In genomic region chr5:138193771-138194727, GRCm38 (mm10) we compare ENCODE assay signal across 7 mouse cellular contexts. TPM values are rescaled to one million over a fixed set of nuclear protein-coding genes. Genes with fewer than 3 reads are reported as not detected.
DNase-seq lines count a peak whose midpoint lies in the region; ATAC-seq lines count a peak whose summit lies in the region.

TSS of gene Mblac1 (plus strand) at chr5:138194314.

- WGBS in intestine, embryonic 14.5 days: 9% methylated on average over 54 of the region's 54 CpGs
- 9% methylated on average over 40 of the region's 54 CpGs for WGBS in midbrain, embryonic 11.5 days

- H3K9me3 ChIP-seq in intestine, embryonic 14.5 days (ENCODE audit: control insufficient read depth, low read length): no peaks in the 10 kb centered on the region
- no peaks in the 10 kb centered on the region for H3K9me3 ChIP-seq in midbrain, embryonic 11.5 days (ENCODE audit: control insufficient read depth, low read length)

- ATAC-seq in intestine, embryonic 14.5 days (replicated peaks; ENCODE audit: low FRiP score, low TSS enrichment, low read depth): peak; percentile 80
- ATAC-seq in midbrain, embryonic 11.5 days (ENCODE audit: low FRiP score): peak; percentile 86

- H3K9ac ChIP-seq in intestine, embryonic 14.5 days (ENCODE audit: low read length): peak within 1 kb of the TSS; percentile 83
- peak within 1 kb of the TSS; percentile 91 for H3K9ac ChIP-seq in midbrain, embryonic 11.5 days (ENCODE audit: low read length)

- peak within 1 kb of the TSS; percentile 82 for H3K27ac ChIP-seq in intestine, embryonic 14.5 days (ENCODE audit: low read depth)
- H3K27ac ChIP-seq in midbrain, embryonic 11.5 days (ENCODE audit: low read depth, low read length): peak within 1 kb of the TSS; percentile 57

- peaks cover 24% of the 10 kb centered on the region for H3K36me3 ChIP-seq in intestine, embryonic 14.5 days (ENCODE audit: control insufficient read depth, insufficient read depth, low read length)
- H3K36me3 ChIP-seq in midbrain, embryonic 11.5 days (ENCODE audit: control insufficient read depth, insufficient read depth, low read length): peaks cover 5% of the 10 kb centered on the region; the same call in 1 of the 2 replicates

- DNase-seq in adrenal gland, adult (ENCODE audit: inconsistent age in 2 of 2, low spot score in 1 of 2): peak; percentile 86 to 98
- peak; percentile 94 for DNase-seq in embryo, embryonic 10 days (ENCODE audit: low spot score)
- peak; percentile 77 for DNase-seq in gastrocnemius, postnatal 14 days
- DNase-seq in intestine, embryonic 14.5 days (ENCODE audit: low spot score): peak; percentile 94
- DNase-seq in left cerebral cortex, postnatal 36 days (ENCODE audit: low spot score in 2 of 2): peak; percentile 82 to 83
- DNase-seq in midbrain, embryonic 11.5 days (ENCODE audit: low spot score, missing footprints): peak; percentile 99
- DNase-seq in skeletal muscle tissue, adult 2 months (ENCODE audit: low read depth, low spot score): peak; percentile 83

- intact Hi-C loops in gastrocnemius, postnatal 14 days (cut with DNase I; ENCODE audit: low total_unique reads): no loop called here
- intact Hi-C loops in left cerebral cortex, postnatal 36 days (cut with DNase I): no loop called here

- peak within 1 kb of the TSS; percentile 76 for H3K4me3 ChIP-seq in intestine, embryonic 14.5 days (ENCODE audit: low read depth, low read length)
- peak within 1 kb of the TSS; percentile 69 for H3K4me3 ChIP-seq in midbrain, embryonic 11.5 days (ENCODE audit: low read depth, low read length)

- peak within 1 kb of the TSS; percentile 98 for H3K4me2 ChIP-seq in intestine, embryonic 14.5 days (ENCODE audit: low read length)
- H3K4me2 ChIP-seq in midbrain, embryonic 11.5 days: peak within 1 kb of the TSS; percentile 99

- no peaks in the 10 kb centered on the region for H3K4me1 ChIP-seq in intestine, embryonic 14.5 days (replicated peaks; ENCODE audit: control insufficient read depth, insufficient read depth, low read length)
- H3K4me1 ChIP-seq in midbrain, embryonic 11.5 days (ENCODE audit: control insufficient read depth, insufficient read depth, low read length): 0 out of 2 replicates have a peak, but pooled peaks cover 4% of the 10 kb centered on the region

- H3K27me3 ChIP-seq in intestine, embryonic 14.5 days (replicated peaks; ENCODE audit: control insufficient read depth, insufficient read depth, low read length): no peaks in the 10 kb centered on the region
- H3K27me3 ChIP-seq in midbrain, embryonic 11.5 days (ENCODE audit: control insufficient read depth, insufficient read depth, low read length): no peaks in the 10 kb centered on the region

RNA-seq across cellular contexts. Expression of gene Mblac1, which starts in this region (rescaled TPM):
- total RNA-seq in gastrocnemius, postnatal 14 days (2021): 1 to 10 TPM; 2.6 to 2.9 TPM
- polyA plus RNA-seq in intestine, embryonic 14.5 days (2014; fragmentation: Nextera tagmentation; extraction: Ambion mirVana): 8.4 and 9.7 TPM in 2 replicates
- total RNA-seq in left cerebral cortex, postnatal 36 days (2021): 10 to 100 TPM in 1 of 2 experiments, 1 to 10 TPM in 1; 8.7 to 11.6 TPM
- 10.0 and 10.8 TPM in 2 replicates for polyA plus RNA-seq in midbrain, embryonic 11.5 days (2014; fragmentation: Nextera tagmentation; extraction: Ambion mirVana)

Comparison
In these comparisons a context has a peak if more than half of its experiments do, and no peak if none do; other contexts are left out.
1. Peak in every context shown above with its lines: DNase-seq, ATAC-seq, H3K4me3 ChIP-seq and H3K27ac ChIP-seq.